8 mouse cellular contexts compared by ENCODE assay signal in the genomic region with DNA sequence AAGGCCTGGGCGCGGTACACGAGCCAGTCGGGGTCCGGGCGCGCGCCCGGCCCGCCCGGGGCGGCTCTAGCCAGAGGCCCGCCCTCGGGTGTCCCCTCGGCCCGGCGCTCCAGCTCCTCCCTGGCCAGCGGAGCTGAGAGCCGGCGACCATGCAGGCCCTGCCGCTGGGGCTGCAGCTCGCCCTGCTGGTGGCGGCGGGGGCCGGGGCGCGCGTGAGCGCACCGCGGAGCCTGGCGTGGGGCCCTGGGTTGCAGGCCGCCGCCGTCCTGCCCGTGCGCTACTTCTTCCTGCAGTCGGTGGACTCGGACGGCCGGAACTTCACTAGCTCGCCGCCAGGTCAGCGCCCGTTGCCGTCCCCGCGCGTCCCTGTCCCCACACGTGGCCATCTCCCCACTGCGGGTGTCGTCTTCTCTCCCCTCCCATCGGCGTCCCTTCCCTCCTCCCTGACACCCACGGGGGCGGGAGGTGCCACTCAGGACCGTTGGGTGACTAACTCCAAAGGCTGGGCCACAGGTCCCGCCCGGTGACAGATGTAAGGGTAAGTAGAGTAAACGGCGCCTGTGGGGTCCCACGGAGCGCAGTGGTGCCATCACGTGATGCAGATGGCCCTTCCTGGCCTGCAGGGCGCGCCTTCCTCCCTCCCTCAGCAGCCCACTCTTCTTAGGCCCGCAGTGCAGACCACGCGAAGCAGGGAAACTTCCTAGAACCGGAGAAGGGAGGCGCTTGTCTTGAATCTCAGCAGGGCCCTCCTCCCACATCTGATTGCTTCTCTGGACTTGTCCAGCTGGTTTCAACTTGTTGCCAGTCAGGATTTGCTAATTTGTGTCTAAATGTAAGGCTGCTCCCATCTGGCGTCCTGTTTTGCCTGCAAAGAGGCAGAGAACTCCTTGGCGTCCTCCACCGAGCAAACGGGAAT. TPM values are rescaled to one million over a fixed set of nuclear protein-coding genes. Genes with fewer than 3 reads are reported as not detected.
DNase-seq lines count a peak whose midpoint lies in the region; ATAC-seq and TF ChIP-seq lines count a peak whose summit lies in the region.

A gene (plus strand): TSS at position 75 of the 916 bp plus-strand sequence.

- H3K9ac ChIP-seq in MEL (ENCODE audit: control insufficient read depth, low read depth, low read length, poor library complexity, severe bottlenecking) = peak within 1 kb of the TSS; percentile 63
- H3K9ac ChIP-seq in lung, embryonic 14.5 days = peak within 1 kb of the TSS; percentile 92

- DNase-seq in MEL (ENCODE audit: low read depth, low spot score) = peak; percentile 11
- DNase-seq in cerebellum, adult 18-20 months = peak; percentile 69 to 71
- peak; percentile 88 for DNase-seq in forelimb bud, embryonic 11.5 days (ENCODE audit: low read depth, low spot score)
- DNase-seq in heart, postnatal 4 days = peak; percentile 76
- DNase-seq in layer of hippocampus, adult 8-10 months (ENCODE audit: low spot score in 2 of 2) = peak; percentile 78 to 84
- DNase-seq in lung, embryonic 14.5 days = peak; percentile 95
- peak; percentile 26 for DNase-seq in thymus, postnatal 25 days

- no peak for TF ChIP-seq EP300 in MEL (IDR thresholded peaks at IDR 0.05; ENCODE audit: low read depth in 1 of 2, low read length in 2 of 2)

- peak in 1 of 2 experiments; percentile 39; a peak in 1 of 4 replicates for TF ChIP-seq POLR2A in MEL (IDR thresholded peaks at IDR 0.05; ENCODE audit: control insufficient read depth in 1 of 2, insufficient read depth in 1 of 2, low read depth in 1 of 2, low read length in 2 of 2, poor library complexity in 1 of 2)

- no peaks in the 10 kb centered on the region for H3K9me3 ChIP-seq in MEL (replicated peaks; ENCODE audit: insufficient read depth, low read length)
- no peaks in the 10 kb centered on the region for H3K9me3 ChIP-seq in lung, embryonic 14.5 days (ENCODE audit: low read depth, low read length)

- peaks cover 0 to 4% of the 10 kb centered on the region in 2 experiments; a peak in 2 of 4 replicates for H3K36me3 ChIP-seq in MEL (ENCODE audit: control insufficient read depth in 1 of 2, insufficient read depth in 2 of 2, low read length in 2 of 2)
- H3K36me3 ChIP-seq in lung, embryonic 14.5 days (ENCODE audit: insufficient read depth) = peaks cover 7% of the 10 kb centered on the region; the same call in 1 of the 2 replicates

- no peak for TF ChIP-seq RAD21 in MEL (IDR thresholded peaks at IDR 0.05; ENCODE audit: low read depth, low read length)

- ATAC-seq in lung, embryonic 14.5 days (ENCODE audit: insufficient read depth) = peak; percentile 98
- 0 out of 2 replicates have a peak, but pooled peaks have one; percentile 6 for ATAC-seq in neutrophil, adult 5-6 weeks (ENCODE audit: extremely low read depth, insufficient number of reproducible peaks, low FRiP score, poor library complexity, severe bottlenecking)

- H3K4me3 ChIP-seq in MEL (ENCODE audit: control insufficient read depth in 1 of 2, insufficient read depth in 1 of 2, low read depth in 2 of 2, low read length in 2 of 2) = peak within 1 kb of the TSS; percentile 11 to 61; a peak in 3 of 4 replicates
- H3K4me3 ChIP-seq in lung, embryonic 14.5 days (ENCODE audit: low read depth, low read length) = peak within 1 kb of the TSS; percentile 78

- peaks cover 2 to 3% of the 10 kb centered on the region in 2 experiments; a peak in 2 of 4 replicates for H3K4me1 ChIP-seq in MEL (ENCODE audit: control insufficient read depth in 1 of 2, insufficient read depth in 2 of 2, low read length in 2 of 2)
- H3K4me1 ChIP-seq in lung, embryonic 14.5 days (ENCODE audit: insufficient read depth) = 0 out of 2 replicates have a peak, but pooled peaks cover 3% of the 10 kb centered on the region

- no peak within 1 kb of the TSS for H3K27ac ChIP-seq in MEL (ENCODE audit: control insufficient read depth, low read depth, low read length)
- H3K27ac ChIP-seq in lung, embryonic 14.5 days (ENCODE audit: low read depth) = peak within 1 kb of the TSS; percentile 100

- H3K4me2 ChIP-seq in lung, embryonic 14.5 days = peak within 1 kb of the TSS; percentile 67

- H3K79me2 ChIP-seq in MEL (ENCODE audit: control insufficient read depth, insufficient read depth, low read length, poor library complexity) = no peaks in the 10 kb centered on the region

- H3K27me3 ChIP-seq in MEL (ENCODE audit: control insufficient read depth in 1 of 2, insufficient read depth in 2 of 2, low read length in 2 of 2) = peaks cover 4 to 7% of the 10 kb centered on the region in 2 experiments; a peak in 2 of 4 replicates
- no peaks in the 10 kb centered on the region for H3K27me3 ChIP-seq in lung, embryonic 14.5 days (ENCODE audit: insufficient read depth, low read length)

- WGBS in lung, embryonic 14.5 days = under 1% methylated on average over 71 of the region's 75 CpGs

- no peak for TF ChIP-seq CTCF in MEL (IDR thresholded peaks at IDR 0.05 in 2 of 3, conservative IDR thresholded peaks at IDR 0.05 in 1 of 3; ENCODE audit: control insufficient read depth in 1 of 3, insufficient read depth in 1 of 3, low read depth in 2 of 3, low read length in 3 of 3, poor library complexity in 1 of 3, severe bottlenecking in 1 of 3)
- peak; percentile 61 for TF ChIP-seq CTCF in lung, embryonic 14.5 days (IDR thresholded peaks at IDR 0.05; ENCODE audit: low read depth)

TF ChIP-seq in MEL, 35 proteins besides CTCF, POLR2A, EP300 and RAD21:
- no peak for TF ChIP-seq MAZ (IDR thresholded peaks at IDR 0.05; ENCODE audit: low read depth, low read length)
- TF ChIP-seq NELFE (IDR thresholded peaks at IDR 0.05; ENCODE audit: low read depth, low read length) = no peak
- peak; percentile 50 for TF ChIP-seq USF1 (IDR thresholded peaks at IDR 0.05; ENCODE audit: low read depth, low read length)
- TF ChIP-seq SIN3A (IDR thresholded peaks at IDR 0.05; ENCODE audit: low read length) = no peak

RNA-seq across cellular contexts. Expression of the gene that starts here (rescaled TPM):
- 0.04 TPM in 1 of 2 replicates, not detected in the other for total RNA-seq in MEL (2012; rRNA removed)
- polyA plus RNA-seq in MEL (2012; ENCODE audit: insufficient read depth in 1 of 2, insufficient read length in 2 of 2, low read depth in 1 of 2, low replicate concordance in 2 of 2, missing spikeins in 1 of 2) = under 1 TPM in 1 of 2 experiments, not detected in 1; 0.31 TPM
- 10 to 100 TPM; 15.7 to 16.1 TPM for total RNA-seq in heart, postnatal 4 days (2021)
- total RNA-seq in layer of hippocampus, adult 8-10 months (2022) = 1 to 10 TPM; 6.3 to 9.5 (median 7.7) TPM
- polyA plus RNA-seq in lung, embryonic 14.5 days (2014; fragmentation: Nextera tagmentation; extraction: Ambion mirVana) = 43.5 and 43.9 TPM in 2 replicates
- total RNA-seq in neutrophil, adult 5-6 weeks (2017) = 0.12 and 0.35 TPM in 2 replicates

Comparison
In these comparisons a context has a peak if more than half of its experiments do, and no peak if none do; other contexts are left out.
1. RNA of the gene that starts here (polyA plus RNA-seq): 43.5 to 43.9 TPM in lung, embryonic 14.5 days; 0.31 TPM in MEL; every median in the first group is over 10 times any median in the second.
2. Peak in DNase-seq, H3K4me3 ChIP-seq and H3K9ac ChIP-seq in MEL; RNA of the gene not detected or under 1 TPM.
3. Peak in ATAC-seq in neutrophil, adult 5-6 weeks; RNA of the gene not detected or under 1 TPM.
4. DNase-seq: peak in every context shown above with its lines; median percentile 95 in lung, embryonic 14.5 days; 88 in forelimb bud, embryonic 11.5 days; 81 in layer of hippocampus, adult 8-10 months; 76 in heart, postnatal 4 days; 70 in cerebellum, adult 18-20 months; 26 in thymus, postnatal 25 days; 11 in MEL.